Mouse (Mus musculus): ENCODE data around the gene Mmgt1.
A peak's percentile ranks its signal among the peaks of the same experiment; 100 is the strongest.

Gene Mmgt1

DNA sequence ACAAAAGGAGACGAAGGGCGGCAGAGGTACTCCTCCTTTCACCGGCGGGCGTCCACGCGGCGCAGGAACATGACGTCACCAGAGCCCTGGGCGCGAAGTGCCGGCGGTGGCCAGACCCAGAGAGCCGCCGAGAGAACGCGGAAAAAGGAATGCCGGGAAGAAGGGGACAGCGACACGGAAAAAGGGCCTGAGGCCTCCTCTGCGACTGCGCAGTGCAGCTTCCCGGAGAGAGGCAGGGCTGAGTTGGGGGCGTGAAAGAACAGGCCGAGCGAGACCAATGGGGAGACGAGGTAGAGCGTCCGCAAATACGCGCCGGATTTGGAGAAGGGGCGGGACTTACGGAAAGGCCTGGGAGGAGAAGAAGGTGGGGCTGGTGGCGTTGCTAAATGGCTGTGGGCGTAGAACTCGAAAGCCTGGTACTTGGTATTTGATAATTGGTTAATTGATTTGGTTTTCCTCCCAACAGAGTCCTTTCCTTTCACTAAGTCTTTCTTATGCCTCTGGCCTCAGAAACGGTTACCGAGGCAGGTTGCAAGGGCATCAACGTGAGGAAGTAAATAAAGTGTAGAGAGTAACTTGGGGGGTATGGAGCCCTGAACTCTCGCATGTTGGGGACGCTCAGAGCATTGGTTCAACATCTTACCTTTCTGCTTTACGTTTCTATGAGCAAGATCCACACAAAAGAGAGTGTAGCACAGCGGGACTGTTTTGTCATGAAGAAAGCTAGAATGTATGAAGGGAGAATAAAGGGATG, at the start of gene Mmgt1:
Gene Mmgt1 (minus strand): TSS at position 183 of the 754 bp plus-strand sequence.
- DNase-seq (ENCODE audit: low spot score), result peak; percentile 90

DNA sequence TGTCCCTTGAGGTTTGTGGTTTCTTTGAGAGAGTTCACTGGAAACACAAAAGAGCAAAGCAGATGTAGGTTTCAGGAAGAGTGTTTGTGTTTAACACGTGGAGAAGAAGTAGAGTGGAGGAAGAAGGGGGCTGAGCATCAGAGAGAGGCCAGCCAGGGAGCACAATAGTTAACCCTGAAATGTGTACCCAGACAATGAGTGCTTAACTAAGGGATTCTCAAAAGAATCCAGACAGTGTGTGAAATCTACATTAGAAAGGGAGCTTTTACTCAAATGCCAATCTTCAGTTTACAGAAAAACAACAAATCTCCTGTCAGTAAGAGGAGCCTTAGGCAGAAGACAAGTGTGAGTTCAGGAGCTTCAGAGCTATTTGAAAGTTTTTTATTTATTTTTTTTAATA, 42.2 kb upstream of the Mmgt1 start:
- DNase-seq (ENCODE audit: low spot score), result no peak

DNA sequence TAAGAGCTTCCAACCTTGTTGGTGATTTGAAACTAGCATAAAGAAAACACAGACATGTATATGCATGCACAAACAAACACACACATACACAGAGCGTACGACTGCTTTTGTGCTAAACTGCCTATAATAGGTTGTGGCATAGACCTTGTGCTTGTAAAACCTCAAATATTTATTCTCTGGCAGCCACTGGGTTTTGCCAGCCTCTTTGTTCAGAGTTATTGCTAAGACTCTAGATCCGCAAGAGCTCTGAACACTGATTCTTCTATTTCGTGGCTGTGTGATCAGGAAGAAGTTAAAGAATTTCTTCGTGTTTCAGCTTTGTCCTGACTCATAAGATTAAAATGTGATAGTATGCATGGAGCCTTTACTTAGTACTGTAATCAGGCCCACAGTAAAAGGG, 38.3 kb upstream of the Mmgt1 start:
- no peak for DNase-seq (ENCODE audit: low spot score)

DNA sequence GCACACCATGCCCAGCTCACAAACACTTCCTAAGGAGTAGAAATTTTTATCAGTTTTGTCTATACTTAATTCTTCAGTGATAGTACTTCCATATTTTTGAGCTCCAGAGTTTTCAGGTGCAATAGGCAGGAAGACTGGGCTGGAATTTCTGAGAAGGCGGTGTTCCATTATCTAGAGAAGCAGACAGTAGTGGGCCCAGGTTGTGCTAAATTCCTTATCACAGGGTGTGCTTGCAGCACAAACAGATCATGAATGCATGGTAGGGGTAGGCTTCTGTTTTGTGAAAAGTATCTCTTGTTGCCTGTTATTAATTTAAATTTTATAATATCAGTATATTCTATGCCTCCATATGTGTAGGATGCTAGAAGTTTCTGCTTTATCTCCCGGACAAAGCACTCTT, 17.4 kb upstream of the Mmgt1 start:
- no peak for DNase-seq (ENCODE audit: low spot score)

DNA sequence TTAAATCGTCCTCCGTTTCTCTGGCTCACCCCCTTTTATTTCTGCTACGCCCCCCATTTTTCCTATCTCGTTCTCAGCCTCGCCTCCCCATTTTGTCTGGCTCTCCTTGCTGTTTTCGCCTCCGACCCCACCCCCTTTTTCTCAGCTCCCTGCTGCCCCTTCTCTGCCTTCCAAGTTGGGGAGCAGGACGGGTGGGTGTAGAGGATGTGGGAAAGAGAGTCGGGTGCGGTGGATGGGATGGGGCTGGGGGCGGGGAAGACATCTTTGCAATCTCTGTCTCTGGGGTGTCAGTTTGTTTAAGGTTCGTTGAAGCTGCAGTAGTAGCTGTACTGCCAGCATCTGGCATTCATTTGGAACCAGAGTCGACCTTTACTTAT, 12.4 kb upstream of the Mmgt1 start:
- DNase-seq (ENCODE audit: low spot score), result peak; percentile 9

DNA sequence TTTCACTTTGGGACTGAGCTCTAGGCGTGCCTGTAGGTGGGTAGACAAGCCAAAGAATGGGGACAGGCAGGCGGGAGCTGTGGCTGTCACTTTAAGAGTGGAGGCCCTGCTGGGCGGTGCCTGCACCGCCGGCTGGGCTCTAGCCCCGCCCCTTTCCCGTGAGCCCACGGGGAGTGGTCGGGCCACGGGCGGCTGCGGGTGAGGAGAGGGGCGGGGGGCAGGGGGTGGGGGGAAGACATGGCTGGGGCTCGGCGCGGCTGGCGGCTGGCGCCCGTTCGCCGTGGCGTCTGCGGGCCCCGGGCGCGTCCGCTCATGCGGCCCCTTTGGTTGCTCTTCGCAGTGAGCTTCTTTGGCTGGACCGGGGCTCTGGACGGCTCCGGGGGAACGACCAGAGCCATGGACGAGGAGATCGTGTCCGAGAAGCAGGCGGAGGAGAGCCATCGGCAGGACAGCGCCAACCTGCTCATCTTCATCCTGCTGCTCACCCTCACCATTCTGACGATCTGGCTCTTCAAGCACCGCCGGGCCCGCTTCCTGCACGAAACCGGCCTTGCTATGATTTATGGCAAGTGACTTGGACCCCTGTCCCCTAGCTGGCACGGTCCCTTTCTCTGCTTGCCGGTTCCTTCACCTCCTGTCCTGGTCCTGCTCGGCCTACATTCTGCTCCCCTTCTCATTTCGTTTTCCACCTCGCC, 11.9 kb upstream of the Mmgt1 start, which contains the start of gene Slc9a6:
Gene Slc9a6 (plus strand): TSS at position 135 of the 695 bp plus-strand sequence.
- peak; percentile 83 for DNase-seq (ENCODE audit: low spot score)

DNA sequence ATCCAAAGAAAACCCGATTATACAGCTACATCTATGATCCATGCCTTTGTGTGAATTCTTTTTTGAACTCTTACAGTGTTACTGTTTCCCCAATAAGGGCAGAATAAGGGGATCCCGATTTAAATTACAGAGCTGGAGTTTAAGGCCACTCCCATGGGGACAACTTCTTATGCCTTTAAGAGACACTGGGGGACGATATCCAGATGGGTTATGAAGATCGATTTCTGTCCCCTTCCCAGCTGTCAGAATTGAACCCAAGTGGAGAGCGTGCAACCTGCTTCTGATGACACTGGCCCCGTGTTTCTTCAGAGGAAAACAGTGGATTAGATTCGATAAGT, 11.4 kb upstream of the Mmgt1 start:
- DNase-seq (ENCODE audit: low spot score), result no peak

DNA sequence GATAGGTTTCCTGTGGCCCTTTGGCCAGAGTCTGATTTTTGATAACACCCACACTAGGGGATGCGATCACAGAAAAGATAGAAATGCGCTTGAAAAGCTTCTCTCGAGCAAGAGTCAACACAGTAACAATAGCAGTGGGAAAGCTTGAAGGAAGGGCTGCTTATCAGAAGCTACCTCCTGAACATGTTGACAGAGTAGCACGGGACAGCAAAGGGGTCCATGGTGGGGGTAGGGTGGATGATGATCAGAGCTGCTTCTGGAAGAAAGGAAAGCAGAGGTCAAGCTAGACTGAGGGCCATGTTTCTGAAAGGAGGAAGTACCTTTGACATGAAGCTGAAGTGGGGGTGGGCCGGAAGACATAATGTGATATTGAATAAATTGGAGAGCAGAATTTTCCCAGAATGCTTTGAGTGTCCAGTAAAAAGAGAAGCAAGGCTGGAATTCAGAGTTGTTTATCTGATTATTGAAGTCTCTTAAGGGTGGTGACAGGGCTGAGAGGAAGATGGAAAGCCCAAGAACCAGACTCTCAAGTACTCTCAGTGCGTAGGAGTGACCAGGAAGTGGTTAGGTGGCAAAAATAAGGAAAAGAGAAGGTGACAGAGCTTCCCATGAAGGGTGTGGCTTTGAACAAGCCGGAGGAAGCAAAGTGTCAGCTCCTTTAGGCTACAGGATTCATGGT, 9.3 kb upstream of the Mmgt1 start:
- DNase-seq (ENCODE audit: low spot score), result no peak

DNA sequence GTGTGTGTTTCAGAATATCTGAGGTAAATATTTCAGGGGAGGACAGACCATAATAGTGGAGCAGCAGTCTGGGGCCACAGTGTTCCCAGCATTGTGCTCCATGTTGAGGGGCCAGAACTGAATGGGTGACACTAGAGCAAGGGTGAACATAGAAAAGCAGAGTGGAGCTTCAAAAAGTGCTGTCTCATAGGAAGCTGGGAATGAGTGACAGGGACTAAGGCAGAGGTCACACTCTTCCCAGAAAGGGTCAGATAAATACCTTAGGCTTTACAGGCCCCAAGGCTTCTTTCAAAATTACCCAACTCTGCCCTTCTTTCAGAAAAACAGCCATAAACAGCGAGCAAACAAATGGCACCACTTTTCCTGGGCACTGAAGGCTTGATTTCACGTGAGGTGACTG, 8.7 kb upstream of the Mmgt1 start:
- no peak for DNase-seq (ENCODE audit: low spot score)

DNA sequence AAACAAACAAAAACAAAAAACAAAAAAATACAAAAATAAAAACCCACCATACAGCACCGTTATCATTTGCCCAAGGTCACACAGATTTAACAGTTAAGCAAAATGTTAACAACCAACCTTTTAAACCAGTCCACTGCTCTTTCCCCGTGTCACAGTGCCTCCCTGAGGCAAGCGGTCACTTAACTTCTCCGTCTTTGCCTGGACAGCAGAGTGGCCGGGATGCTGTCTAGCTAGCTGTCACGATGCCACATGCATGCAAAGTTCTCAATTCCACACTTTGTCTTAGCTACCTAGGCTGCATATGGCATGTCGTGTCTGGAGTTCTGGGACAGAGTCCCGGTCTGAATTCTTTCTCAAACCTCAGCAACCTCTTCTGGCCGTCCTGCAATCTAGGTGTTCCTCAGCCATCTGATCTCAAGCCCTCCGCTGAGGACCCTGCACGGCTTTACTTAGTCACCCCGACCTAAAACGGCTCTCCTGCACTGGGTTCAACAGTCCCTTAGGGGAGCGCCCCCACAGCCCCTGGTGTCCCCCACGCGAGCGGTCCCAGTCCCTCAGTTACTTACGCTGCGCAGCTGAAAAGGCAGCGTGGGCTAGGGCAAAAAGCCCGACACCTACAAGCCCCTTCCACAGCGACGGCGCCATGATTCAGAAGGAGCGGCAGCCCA, 516 bp downstream of the Mmgt1 start:
- peak; percentile 25 for DNase-seq (ENCODE audit: low spot score)

DNA sequence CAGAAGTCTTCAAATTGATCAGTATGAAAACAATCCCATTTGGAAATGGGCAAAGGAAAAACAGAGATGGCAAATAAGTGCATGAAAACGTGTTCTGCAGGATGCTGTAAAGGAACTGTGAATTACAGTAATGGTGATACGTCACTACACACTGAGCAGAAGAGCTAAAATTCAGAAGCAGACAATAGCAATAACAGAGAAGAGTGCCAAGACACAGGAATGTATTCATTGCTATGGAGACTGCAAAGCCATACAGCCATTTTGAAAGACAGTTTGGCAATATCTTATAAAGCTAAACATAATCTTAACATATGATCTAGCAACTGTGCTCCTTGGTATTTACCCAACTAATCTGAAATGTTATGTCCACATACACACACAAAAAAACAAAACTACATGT, 19.7 kb downstream of the Mmgt1 start:
- DNase-seq (ENCODE audit: low spot score), result no peak

DNA sequence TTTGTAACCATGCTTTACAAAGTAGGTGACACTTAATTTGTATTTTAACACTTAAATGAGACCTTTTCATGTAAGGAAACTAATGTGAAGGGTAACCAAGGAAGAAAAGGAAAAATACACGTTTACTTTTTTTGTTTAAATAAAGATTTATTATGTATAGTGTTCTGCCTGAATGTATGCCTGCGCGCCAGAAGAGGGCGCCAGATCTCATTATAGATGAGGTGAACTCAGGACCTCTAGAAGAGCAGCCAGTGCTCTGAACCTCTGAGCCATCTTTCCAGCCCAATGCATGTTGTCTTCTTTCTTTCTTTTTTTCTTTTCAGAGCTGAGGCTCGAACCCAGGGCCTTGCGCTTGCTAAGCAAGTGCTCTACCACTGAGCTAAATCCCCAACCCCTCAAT, 25.4 kb downstream of the Mmgt1 start:
- peak; percentile 38 for DNase-seq (ENCODE audit: low spot score)

DNA sequence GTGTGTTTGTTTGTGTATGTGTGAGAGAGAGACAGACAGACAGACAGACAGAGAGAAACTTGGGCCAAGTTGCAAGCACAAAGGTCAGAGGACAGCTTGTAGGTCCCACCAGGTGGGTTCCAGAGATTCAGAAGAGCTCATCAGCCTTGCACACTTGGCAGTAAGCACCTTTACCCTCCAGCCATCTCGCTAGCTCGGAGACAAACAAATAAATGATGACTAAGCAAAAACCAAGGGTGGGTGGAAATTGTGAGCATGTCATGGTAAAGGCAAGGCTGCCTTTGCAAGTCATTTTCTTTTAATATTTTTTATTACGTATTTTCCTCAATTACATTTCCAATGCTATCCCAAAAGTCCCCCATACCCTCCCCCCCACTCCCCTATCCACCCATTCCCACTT, 44.3 kb downstream of the Mmgt1 start:
- no peak for DNase-seq (ENCODE audit: low spot score)

DNA sequence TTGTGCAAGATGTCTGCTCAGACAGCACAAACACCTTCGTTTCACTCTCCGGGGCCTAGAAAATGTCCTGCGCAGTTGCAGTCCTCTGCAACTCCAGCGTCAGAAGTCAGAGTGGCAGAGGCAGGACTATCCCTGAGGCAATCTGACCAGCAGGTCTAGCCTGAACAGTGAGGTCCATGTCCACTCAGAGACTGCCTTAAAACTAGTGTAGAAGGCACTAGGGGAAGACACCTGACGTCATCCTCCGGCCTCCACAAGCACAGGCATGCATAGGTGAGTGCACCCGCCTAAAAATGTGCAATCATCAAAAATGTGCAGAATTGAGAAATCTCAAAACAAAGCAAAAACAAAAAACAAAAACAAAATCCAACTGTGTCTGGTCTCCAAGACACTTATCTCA, 48.4 kb downstream of the Mmgt1 start, which contains the start of gene Gm648:
Gene Gm648 (minus strand): TSS at position 101 of the 400 bp plus-strand sequence.
- no peak for DNase-seq (ENCODE audit: low spot score)

DNA sequence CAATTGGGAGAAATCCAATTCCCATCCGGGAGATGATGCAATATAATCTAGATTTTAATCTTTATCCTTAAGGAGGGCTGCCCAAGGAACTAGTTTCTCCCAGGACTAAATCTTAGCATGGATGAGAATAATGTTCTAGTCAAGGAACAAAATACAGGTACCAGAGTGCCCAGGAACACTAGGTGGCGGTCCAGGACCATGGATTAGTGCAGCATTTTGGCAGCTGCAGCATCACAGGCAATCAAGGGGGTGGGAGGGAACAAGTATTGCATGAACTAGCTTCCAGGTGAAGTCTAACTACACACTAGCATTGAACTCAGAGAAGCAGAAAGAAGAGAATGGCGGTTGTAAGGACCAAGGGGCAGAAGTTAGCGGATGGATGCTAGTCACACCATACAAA, 60.7 kb downstream of the Mmgt1 start:
- peak; percentile 43 for DNase-seq (ENCODE audit: low spot score)

Data from retina, embryonic 14.5 days (tissue).